Mouse (Mus musculus) MEL (cell line): Measurements from ENCODE around the gene Lrig2. TPM values are rescaled to one million over a fixed set of nuclear protein-coding genes. Genes with fewer than 3 reads are reported as not detected.

Experiments used
- DNase-seq: peaks from one replicate; pipeline ENCODE4 v3.0.0; 2011; ENCODE audit warnings: low read depth, low spot score
- H3K27ac ChIP-seq: 2 replicates; pipeline ENCODE4 v1.5.1; 2012; ENCODE audit warnings: low read depth, mild to moderate bottlenecking, control low read depth, low read length, moderate library complexity; ENCODE audit not compliant: control insufficient read depth
- H3K27me3 ChIP-seq, 2 experiments: fragments of 150-350 bp in 1 of 2; sonication (generic) in 1 of 2; 2 replicates each; pipeline ENCODE4 v1.6.1; 2012; ENCODE audit warnings: low read length in 2 of 2, mild to moderate bottlenecking in 2 of 2, improper control_type of control experiment in 1 of 2, moderate library complexity in 1 of 2; ENCODE audit not compliant: insufficient read depth in 2 of 2, control insufficient read depth in 1 of 2
- H3K36me3 ChIP-seq, 2 experiments: 2 replicates each; pipeline ENCODE4 v1.6.1; 2012 to 2014; ENCODE audit warnings: low read length in 2 of 2, improper control_type of control experiment in 1 of 2, inconsistent platforms in 1 of 2, mild to moderate bottlenecking in 1 of 2; ENCODE audit not compliant: insufficient read depth in 2 of 2, control insufficient read depth in 1 of 2
- H3K4me1 ChIP-seq, 2 experiments: fragments of 150-350 bp in 1 of 2; sonication (generic) in 1 of 2; 2 replicates each; pipeline ENCODE4 v1.6.1; 2012; ENCODE audit warnings: low read length in 2 of 2, improper control_type of control experiment in 1 of 2, mild to moderate bottlenecking in 1 of 2; ENCODE audit not compliant: insufficient read depth in 2 of 2, control insufficient read depth in 1 of 2
- H3K4me3 ChIP-seq, 2 experiments: fragments of 150-350 bp in 1 of 2; sonication (generic) in 1 of 2; 2 replicates each; pipeline ENCODE4 v1.5.1; 2012; ENCODE audit warnings: low read depth in 2 of 2, low read length in 2 of 2, mild to moderate bottlenecking in 2 of 2, moderate library complexity in 2 of 2, control low read depth in 1 of 2, improper control_type of control experiment in 1 of 2; ENCODE audit not compliant: control insufficient read depth in 1 of 2, insufficient read depth in 1 of 2
- H3K79me2 ChIP-seq: 2 replicates; pipeline ENCODE4 v1.6.1; 2012; ENCODE audit warnings: mild to moderate bottlenecking, low read length, moderate library complexity; ENCODE audit not compliant: control insufficient read depth, poor library complexity, insufficient read depth
- H3K9ac ChIP-seq: 2 replicates; pipeline ENCODE4 v1.6.1; 2012; ENCODE audit warnings: low read depth, mild to moderate bottlenecking, control low read depth, low read length, moderate library complexity; ENCODE audit not compliant: control insufficient read depth, poor library complexity, severe bottlenecking
- H3K9me3 ChIP-seq: fragments of 150-350 bp; sonication (generic); replicated peaks from 2 replicates; pipeline ENCODE4 v1.6.1; 2012; ENCODE audit warnings: mild to moderate bottlenecking, low read length, improper control_type of control experiment, moderate library complexity; ENCODE audit not compliant: insufficient read depth
- BHLHE40 ChIP-seq: IDR thresholded peaks from 2 replicates; pipeline ENCODE4 v1.6.1; 2012; ENCODE audit warnings: low read depth, mild to moderate bottlenecking, inconsistent platforms, low read length, improper control_type of control experiment, borderline replicate concordance
- CHD1 ChIP-seq: IDR thresholded peaks from 2 replicates; pipeline ENCODE4 v1.6.1; 2012; ENCODE audit warnings: low read depth, mild to moderate bottlenecking, inconsistent platforms, low read length, improper control_type of control experiment
- E2F4 ChIP-seq: IDR thresholded peaks from 2 replicates; pipeline ENCODE4 v1.6.1; 2011; ENCODE audit warnings: low read depth, low read length, improper control_type of control experiment, borderline replicate concordance
- EP300 ChIP-seq, 2 experiments: IDR thresholded peaks; 2 replicates each; pipeline ENCODE4 v1.6.1; 2011; ENCODE audit warnings: improper control_type of control experiment in 2 of 2, low read length in 2 of 2, low read depth in 1 of 2, mild to moderate bottlenecking in 1 of 2
- MAFK ChIP-seq: IDR thresholded peaks from 2 replicates; pipeline ENCODE4 v1.6.1; 2011; ENCODE audit warnings: low read depth, mild to moderate bottlenecking, low read length, improper control_type of control experiment, borderline replicate concordance
- MAX ChIP-seq: IDR thresholded peaks from 2 replicates; pipeline ENCODE4 v1.6.1; 2011; ENCODE audit warnings: low read length, improper control_type of control experiment
- MEF2A ChIP-seq: IDR thresholded peaks from 2 replicates; pipeline ENCODE4 v1.6.1; 2014; ENCODE audit warnings: low read depth, mild to moderate bottlenecking, inconsistent platforms, low read length, improper control_type of control experiment; ENCODE audit not compliant: poor library complexity, insufficient replicate concordance, severe bottlenecking; ENCODE audit errors: extremely low read depth
- MYC ChIP-seq: IDR thresholded peaks from 2 replicates; pipeline ENCODE4 v1.6.1; 2011; ENCODE audit warnings: low read depth, mild to moderate bottlenecking, low read length, improper control_type of control experiment, moderate library complexity
- NELFE ChIP-seq: IDR thresholded peaks from 2 replicates; pipeline ENCODE4 v1.6.1; 2011; ENCODE audit warnings: low read depth, low read length, improper control_type of control experiment
- POLR2A ChIP-seq, 2 experiments: IDR thresholded peaks; 2 replicates each; pipeline ENCODE4 v1.6.1; 2011 to 2012; ENCODE audit warnings: low read length in 2 of 2, mild to moderate bottlenecking in 2 of 2, control low read depth in 1 of 2, improper control_type of control experiment in 1 of 2, low read depth in 1 of 2, moderate library complexity in 1 of 2; ENCODE audit not compliant: control insufficient read depth in 1 of 2, insufficient read depth in 1 of 2, poor library complexity in 1 of 2
- POLR2AphosphoS2 ChIP-seq: IDR thresholded peaks from 2 replicates; pipeline ENCODE4 v1.6.1; 2011; ENCODE audit warnings: low read length, improper control_type of control experiment
- POLR2AphosphoS5 ChIP-seq: IDR thresholded peaks from 2 replicates; pipeline ENCODE4 v1.6.1; 2012; ENCODE audit warnings: low read depth, borderline replicate concordance, mild to moderate bottlenecking, inconsistent platforms, low read length, moderate library complexity, mixed read lengths
- SIN3A ChIP-seq: IDR thresholded peaks from 2 replicates; pipeline ENCODE4 v1.6.1; 2012; ENCODE audit warnings: low read length, improper control_type of control experiment, inconsistent platforms
- SMC3 ChIP-seq: IDR thresholded peaks from 2 replicates; pipeline ENCODE4 v1.6.1; 2011; ENCODE audit warnings: low read depth, low read length, improper control_type of control experiment
- TCF12 ChIP-seq: IDR thresholded peaks from 2 replicates; pipeline ENCODE4 v1.6.1; 2014; ENCODE audit warnings: low read depth, mild to moderate bottlenecking, inconsistent platforms, low read length, improper control_type of control experiment, moderate library complexity
- USF1 ChIP-seq: IDR thresholded peaks from 2 replicates; pipeline ENCODE4 v1.6.1; 2014; ENCODE audit warnings: low read depth, mild to moderate bottlenecking, inconsistent platforms, low read length, improper control_type of control experiment, moderate library complexity
- USF2 ChIP-seq, 2 experiments: IDR thresholded peaks; 2 replicates each; pipeline ENCODE4 v1.6.1; 2011 to 2012; ENCODE audit warnings: improper control_type of control experiment in 2 of 2, low read length in 2 of 2, borderline replicate concordance in 1 of 2, inconsistent platforms in 1 of 2, low read depth in 1 of 2, mild to moderate bottlenecking in 1 of 2; ENCODE audit not compliant: insufficient read depth in 1 of 2
- ZKSCAN1 ChIP-seq: IDR thresholded peaks from 2 replicates; pipeline ENCODE4 v1.6.1; 2012; ENCODE audit warnings: low read depth, mild to moderate bottlenecking, inconsistent platforms, low read length, improper control_type of control experiment, moderate library complexity
- ZMIZ1 ChIP-seq: IDR thresholded peaks from 2 replicates; pipeline ENCODE4 v1.6.1; 2012; ENCODE audit warnings: low read depth, mild to moderate bottlenecking, inconsistent platforms, low read length, improper control_type of control experiment, moderate library complexity
- ZNF384 ChIP-seq: IDR thresholded peaks from 2 replicates; pipeline ENCODE4 v1.6.1; 2012; ENCODE audit warnings: low read depth, mild to moderate bottlenecking, inconsistent platforms, low read length, improper control_type of control experiment
- polyA plus RNA-seq, 2 experiments: library from polyadenylated mRNA; stranded (reverse) in 1 of 2; unstranded in 1 of 2; fragments of >175 nt in 1 of 2; fragments of >200 nt in 1 of 2; gene quantifications; 2 replicates each; pipeline versions ENCODE4 v1.2.1 to v1.2.4; 2012; ENCODE audit warnings: low replicate concordance in 2 of 2, low read depth in 1 of 2; ENCODE audit not compliant: insufficient read length in 2 of 2, insufficient read depth in 1 of 2, missing spikeins in 1 of 2
- total RNA-seq: library from RNA; depleted of rRNA; stranded (reverse); fragments of 300-350 nt; gene quantifications from 2 replicates; pipeline ENCODE4 v1.2.3, GENCODE M21; 2012

Gene Lrig2
- total and polyA plus RNA-seq, 3 experiments: 4.2 to 4.3 TPM; not detected in 1

DNA sequence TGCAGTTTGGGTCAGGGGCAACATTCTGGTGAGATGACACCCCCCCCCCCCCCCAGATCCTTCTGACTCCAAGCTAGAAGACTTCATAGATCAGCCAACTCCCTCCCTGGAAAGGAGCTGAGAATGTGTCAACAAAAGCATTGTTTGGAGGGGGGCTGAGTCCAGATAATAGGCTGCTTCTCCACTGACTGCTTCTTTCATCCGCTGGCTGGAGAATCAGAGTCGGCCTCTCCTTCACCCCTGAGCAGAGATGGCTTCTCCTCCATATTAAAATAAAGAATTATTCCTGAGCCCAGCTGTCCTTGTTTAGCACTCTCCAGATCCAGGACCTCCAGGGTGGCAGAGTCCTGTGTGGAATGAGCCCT, 30.3 kb upstream of the Lrig2 start:
- Histone ChIP-seq H3K4me1 (no peaks in the 10 kb centered on the region), H3K79me2 (no peaks in the 10 kb centered on the region), H3K36me3 (no peaks in the 10 kb centered on the region), H3K27ac (no peak overlapping the region), H3K27me3 (peaks cover 5 to 7% of the 10 kb centered on the region in 2 experiments), H3K9me3 (no peaks in the 10 kb centered on the region), H3K9ac (no peak overlapping the region), H3K4me3 (no peak overlapping the region)
- TF ChIP-seq CHD1 (no peak), NELFE (no peak), SIN3A (no peak), MAFK (no peak), POLR2AphosphoS5 (no peak), MAX (no peak), USF1 (no peak), MYC (no peak), POLR2A (IDR thresholded peaks at IDR 0.05; ENCODE audit: control insufficient read depth in 1 of 2, insufficient read depth in 1 of 2, low read depth in 1 of 2, low read length in 2 of 2, poor library complexity in 1 of 2) (no peak), E2F4 (no peak), MEF2A (no peak), BHLHE40 (no peak), TCF12 (no peak), USF2 (IDR thresholded peaks at IDR 0.05; ENCODE audit: borderline replicate concordance in 1 of 2, insufficient read depth in 1 of 2, low read depth in 1 of 2, low read length in 2 of 2) (no peak), EP300 (IDR thresholded peaks at IDR 0.05; ENCODE audit: low read depth in 1 of 2, low read length in 2 of 2) (no peak), POLR2AphosphoS2 (no peak), ZKSCAN1 (no peak), ZNF384 (no peak), SMC3 (no peak), ZMIZ1 (no peak)
- no peak for DNase-seq
